Mouse (Mus musculus) forebrain, embryonic 12.5 days (tissue): ENCODE measurements at regions not wholly inside any gene's neighbourhood (a gene's known extent, or its start where the extent isn't known, plus 50 kb on each side); places are given as distances from the start of the nearest gene placed in this dataset.

Source experiments
- ATAC-seq: fragments of 200-750 bp; cut with Nextera tagmentation; 2 replicates; pipeline ENCODE4 v1.8.0; 2017; ENCODE audit warnings: moderate TSS enrichment; ENCODE audit not compliant: low FRiP score
- H3K27ac ChIP-seq: fragments of 300-500 bp; sonication (generic); 2 replicates; pipeline ENCODE4 v1.5.1; 2016; ENCODE audit warnings: mild to moderate bottlenecking
- H3K27me3 ChIP-seq: fragments of 300-500 bp; sonication (generic); 2 replicates; pipeline ENCODE4 v1.6.1; 2016; ENCODE audit warnings: mild to moderate bottlenecking
- H3K36me3 ChIP-seq: fragments of 300-500 bp; sonication (generic); replicated peaks from 2 replicates; pipeline ENCODE4 v1.6.1; 2016; ENCODE audit warnings: mild to moderate bottlenecking
- H3K4me1 ChIP-seq: fragments of 300-500 bp; sonication (generic); 2 replicates; pipeline ENCODE4 v1.6.1; 2016
- H3K4me2 ChIP-seq: fragments of 300-500 bp; sonication (generic); 2 replicates; pipeline ENCODE4 v1.6.1; 2016; ENCODE audit warnings: mild to moderate bottlenecking, moderate library complexity
- H3K4me3 ChIP-seq: fragments of 300-500 bp; sonication (generic); replicated peaks from 2 replicates; pipeline ENCODE4 v1.5.1; 2016; ENCODE audit warnings: mild to moderate bottlenecking
- H3K9ac ChIP-seq: fragments of 300-500 bp; sonication (generic); 2 replicates; pipeline ENCODE4 v1.6.1; 2016; ENCODE audit warnings: mild to moderate bottlenecking
- H3K9me3 ChIP-seq: fragments of 300-500 bp; sonication (generic); 2 replicates; pipeline ENCODE4 v1.6.1; 2016
- WGBS: fragments of 180-500 bp; shearing (Covaris S2); methylation state at CpG from one replicate; pipeline ENCODE4 v1.1.7; 2016; 5-methylcytosine and 5-hydroxymethylcytosine counted together

DNA sequence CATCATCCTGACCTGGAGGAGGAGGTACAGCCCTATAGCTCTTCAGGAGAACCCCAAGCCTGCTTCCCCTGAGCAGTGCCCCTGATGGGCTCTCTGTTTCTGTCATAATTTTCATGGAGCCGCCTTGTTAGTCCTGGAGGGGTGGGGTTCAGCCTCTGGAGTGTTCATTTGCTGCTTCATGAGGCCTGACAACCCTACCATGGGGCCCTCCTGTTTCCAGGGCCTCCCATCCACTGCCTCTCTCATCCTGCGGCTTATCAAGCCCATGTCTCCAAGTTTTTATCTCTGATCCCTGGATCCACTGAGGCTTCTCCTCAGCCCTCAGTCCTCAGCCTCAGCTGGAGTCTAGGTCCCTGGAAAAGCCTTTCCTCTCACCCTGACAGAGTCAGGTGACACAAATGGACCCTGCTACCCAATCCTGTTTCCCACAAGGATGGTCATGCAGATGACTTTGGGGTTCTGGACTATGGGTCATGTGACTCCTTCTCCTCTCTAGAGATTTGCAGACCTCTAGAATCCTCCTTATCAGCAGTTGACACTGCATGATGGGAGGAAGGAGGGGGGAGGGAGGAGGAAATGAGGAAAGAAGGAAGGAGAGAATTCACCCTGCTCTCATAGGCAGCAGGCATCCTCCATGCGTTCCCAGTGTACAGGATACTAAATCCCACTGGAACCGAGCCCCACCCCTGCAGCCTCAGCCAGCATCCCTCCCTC is 59.3 kb upstream of the Runx3 start:
- WGBS = 60% methylated on average over 4 of the region's 4 CpGs

GRCm38 (mm10) chr4:135066766-135067479 is 53.5 kb upstream of the Runx3 start:
- H3K4me3 ChIP-seq = no peak overlapping the region
- H3K36me3 ChIP-seq = no peaks in the 10 kb centered on the region
- no peak for ATAC-seq
- no peaks in the 10 kb centered on the region for H3K9me3 ChIP-seq
- H3K27me3 ChIP-seq = no peaks in the 10 kb centered on the region
- no peak overlapping the region for H3K9ac ChIP-seq
- H3K27ac ChIP-seq = no peak overlapping the region
- peak overlapping the region; percentile 35; the same call in 1 of the 2 replicates for H3K4me2 ChIP-seq
- H3K4me1 ChIP-seq = no peaks in the 10 kb centered on the region
- WGBS = 9% methylated on average over 19 of the region's 19 CpGs

More for the DNA sequence above, 59.3 kb upstream of the Runx3 start:
- H3K4me3 ChIP-seq = no peak overlapping the region
- H3K4me2 ChIP-seq = no peak overlapping the region
- no peak overlapping the region for H3K9ac ChIP-seq
- H3K27ac ChIP-seq = no peak overlapping the region
- H3K27me3 ChIP-seq = 0 out of 2 replicates have a peak, but pooled peaks cover 4% of the 10 kb centered on the region
- no peak for ATAC-seq
- H3K36me3 ChIP-seq = no peaks in the 10 kb centered on the region
- H3K4me1 ChIP-seq = no peaks in the 10 kb centered on the region
- H3K9me3 ChIP-seq = no peaks in the 10 kb centered on the region

DNA sequence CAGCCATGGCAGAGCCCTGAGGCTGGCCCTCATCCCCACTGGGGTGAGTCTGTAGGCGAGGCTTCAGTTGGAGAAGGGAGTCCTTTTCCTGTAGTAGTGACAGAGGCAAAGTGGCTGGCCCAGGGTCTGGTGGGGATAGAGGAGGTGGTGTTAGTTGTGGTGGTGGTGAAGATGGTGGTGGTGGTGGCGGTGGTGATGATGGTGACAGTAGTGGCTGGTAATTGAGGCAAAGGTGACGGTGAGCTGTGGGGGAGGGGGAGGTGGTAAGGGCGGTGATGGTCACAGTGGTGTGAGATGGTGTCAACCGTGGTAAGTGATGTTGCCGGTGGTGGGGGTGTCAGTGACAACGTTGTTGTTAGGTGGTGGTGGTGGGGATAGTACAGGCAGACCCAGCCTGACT is 52.6 kb upstream of the Runx3 start:
- WGBS = 87% methylated on average over 7 of the region's 7 CpGs
- no peaks in the 10 kb centered on the region for H3K4me1 ChIP-seq
- H3K27ac ChIP-seq = no peak overlapping the region
- H3K4me2 ChIP-seq = no peak overlapping the region
- no peak overlapping the region for H3K9ac ChIP-seq
- H3K27me3 ChIP-seq = no peaks in the 10 kb centered on the region
- no peaks in the 10 kb centered on the region for H3K9me3 ChIP-seq
- H3K4me3 ChIP-seq = no peak overlapping the region
- H3K36me3 ChIP-seq = no peaks in the 10 kb centered on the region
- ATAC-seq = no peak

- H3K9ac ChIP-seq = no peak overlapping the region
Measured at GRCm38 (mm10) chr4:135069818-135070217, 50.6 kb upstream of the Runx3 start.

More at GRCm38 (mm10) chr4:135069818-135070217, 50.6 kb upstream of the Runx3 start:
- H3K4me2 ChIP-seq = no peak overlapping the region
- H3K27ac ChIP-seq = no peak overlapping the region
- ATAC-seq = no peak
- no peaks in the 10 kb centered on the region for H3K36me3 ChIP-seq
- 75% methylated on average over 18 of the region's 18 CpGs for WGBS
- H3K4me1 ChIP-seq = no peaks in the 10 kb centered on the region
- H3K4me3 ChIP-seq = no peak overlapping the region
- no peaks in the 10 kb centered on the region for H3K9me3 ChIP-seq
- H3K27me3 ChIP-seq = no peaks in the 10 kb centered on the region
